Mouse (Mus musculus): Measurements from ENCODE around the gene AU015836.

DNA sequence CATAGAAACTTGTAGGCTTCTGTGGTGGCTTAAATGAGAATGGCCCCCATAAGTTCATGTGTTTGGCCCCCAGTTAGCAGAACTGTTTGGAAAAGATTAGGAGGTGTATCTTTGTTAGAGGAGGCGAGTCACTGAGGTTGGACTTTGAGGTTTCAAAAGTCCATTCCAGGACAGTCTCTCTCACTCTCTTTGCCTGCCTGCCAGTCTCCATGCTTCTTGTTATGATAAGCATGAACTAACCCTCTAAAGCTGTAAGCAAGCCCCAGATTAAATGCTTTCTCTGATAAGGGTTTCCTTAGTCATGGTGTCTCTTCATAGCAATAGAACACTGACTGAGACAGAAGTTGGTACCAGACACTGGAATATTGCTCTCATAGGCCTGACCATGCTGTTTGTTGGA is 39.7 kb upstream of the AU015836 start:
- no peak for TF ChIP-seq CTCF (IDR thresholded peaks at IDR 0.05; ENCODE audit: low read depth)
- TF ChIP-seq EP300 (optimal IDR thresholded peaks at IDR 0.05): no peak
